ENCODE assay signal across 8 mouse cellular contexts in genomic region chr14:122912812-122913498, GRCm38 (mm10). TPM values are rescaled to one million over a fixed set of nuclear protein-coding genes. Genes with fewer than 3 reads are reported as not detected.
DNase-seq lines count a peak whose midpoint lies in the region; ATAC-seq and TF ChIP-seq lines count a peak whose summit lies in the region.

No protein-coding gene starts in this region.

- H3K9me3 ChIP-seq in forebrain, embryonic 13.5 days (replicated peaks): peaks cover 8% of the 10 kb centered on the region
- no peaks in the 10 kb centered on the region; the same call in 1 of the 2 replicates for H3K9me3 ChIP-seq in heart, postnatal 0 days (replicated peaks; ENCODE audit: control insufficient read depth, low read length)
- H3K9me3 ChIP-seq in neural tube, embryonic 15.5 days (replicated peaks): 0 out of 2 replicates have a peak, but pooled peaks cover 7% of the 10 kb centered on the region

- H3K9ac ChIP-seq in forebrain, embryonic 13.5 days: peak overlapping the region; percentile 71
- peak overlapping the region; percentile 65 for H3K9ac ChIP-seq in heart, postnatal 0 days (replicated peaks; ENCODE audit: low read depth, low read length)
- H3K9ac ChIP-seq in neural tube, embryonic 15.5 days (replicated peaks): peak overlapping the region; percentile 58

- H3K4me3 ChIP-seq in forebrain, embryonic 13.5 days: peak overlapping the region; percentile 61
- H3K4me3 ChIP-seq in heart, postnatal 0 days (ENCODE audit: low read depth, low read length): peak overlapping the region; percentile 81
- H3K4me3 ChIP-seq in neural tube, embryonic 15.5 days (replicated peaks): peak overlapping the region; percentile 68

- TF ChIP-seq EP300 in heart, postnatal 0 days (IDR thresholded peaks at IDR 0.05; ENCODE audit: low read depth): no peak

- no peaks in the 10 kb centered on the region for H3K36me3 ChIP-seq in forebrain, embryonic 13.5 days (ENCODE audit: poor library complexity, severe bottlenecking)
- H3K36me3 ChIP-seq in heart, postnatal 0 days (replicated peaks; ENCODE audit: control insufficient read depth, insufficient read depth, low read length): no peaks in the 10 kb centered on the region; the same call in 1 of the 2 replicates
- H3K36me3 ChIP-seq in neural tube, embryonic 15.5 days: no peaks in the 10 kb centered on the region

- under 1% methylated on average over 58 of the region's 58 CpGs for WGBS in forebrain, embryonic 13.5 days
- WGBS in heart, postnatal 0 days: under 1% methylated on average over 56 of the region's 58 CpGs
- WGBS in neural tube, embryonic 15.5 days: under 1% methylated on average over 57 of the region's 58 CpGs

- H3K4me1 ChIP-seq in forebrain, embryonic 13.5 days: peaks cover 11% of the 10 kb centered on the region; the same call in 1 of the 2 replicates
- no peaks in the 10 kb centered on the region; the same call in 1 of the 2 replicates for H3K4me1 ChIP-seq in heart, postnatal 0 days (ENCODE audit: control insufficient read depth, insufficient read depth)
- H3K4me1 ChIP-seq in neural tube, embryonic 15.5 days: peaks cover 14% of the 10 kb centered on the region; the same call in 1 of the 2 replicates

- H3K4me2 ChIP-seq in forebrain, embryonic 13.5 days: peak overlapping the region; percentile 97
- H3K4me2 ChIP-seq in heart, postnatal 0 days (ENCODE audit: low read depth, low read length): peak overlapping the region; percentile 79
- peak overlapping the region; percentile 98 for H3K4me2 ChIP-seq in neural tube, embryonic 15.5 days

- H3K27ac ChIP-seq in forebrain, embryonic 13.5 days: no peak overlapping the region
- H3K27ac ChIP-seq in heart, postnatal 0 days (ENCODE audit: low read depth): peak overlapping the region; percentile 51; the same call in 1 of the 2 replicates
- H3K27ac ChIP-seq in neural tube, embryonic 15.5 days (replicated peaks): 0 out of 2 replicates have a peak overlapping the region, but pooled peaks have one; percentile 18

- DNase-seq in ES-CJ7 (ENCODE audit: low read depth, low spot score): peak; percentile 77
- DNase-seq in c-Kit-positive CD71-positive TER-119-positive erythroid progenitor cells, embryonic 14.5 days (ENCODE audit: low spot score): peak; percentile 55
- DNase-seq in heart, postnatal 0 days (ENCODE audit: low spot score): peak; percentile 66
- peak; percentile 83 to 90 for DNase-seq in kidney, postnatal 36 days
- peak; percentile 75 to 76 for DNase-seq in lung, adult 18-20 months
- peak; percentile 78 for DNase-seq in testis, postnatal 10 days (ENCODE audit: low spot score)

- peaks cover 17% of the 10 kb centered on the region for H3K27me3 ChIP-seq in forebrain, embryonic 13.5 days
- H3K27me3 ChIP-seq in heart, postnatal 0 days (ENCODE audit: control insufficient read depth, insufficient read depth, low read length): no peaks in the 10 kb centered on the region
- H3K27me3 ChIP-seq in neural tube, embryonic 15.5 days (replicated peaks): peaks cover 20% of the 10 kb centered on the region

- peak; percentile 88 for ATAC-seq in forebrain, embryonic 13.5 days
- ATAC-seq in heart, postnatal 0 days (ENCODE audit: insufficient read depth, low read depth): peak; percentile 87
- peak; percentile 83 for ATAC-seq in neural tube, embryonic 15.5 days (ENCODE audit: low FRiP score)

- TF ChIP-seq CTCF in heart, postnatal 0 days (IDR thresholded peaks at IDR 0.05; ENCODE audit: low read depth): no peak

RNA-seq across cellular contexts. Expression of gene Ggact, which starts 0.6 kb away (rescaled TPM):
- 5.0 and 5.2 TPM in 2 replicates for polyA plus RNA-seq in forebrain, embryonic 13.5 days (2015; fragmentation: Nextera tagmentation; extraction: Ambion mirVana)
- total RNA-seq in heart, postnatal 0 days (2014; rRNA removed; ENCODE audit: low replicate concordance): 28.8 and 52.6 TPM in 2 replicates
- polyA plus RNA-seq in heart, postnatal 0 days (2015; fragmentation: Nextera tagmentation; extraction: Ambion mirVana): 23.4 and 26.7 TPM in 2 replicates
- 9.6 and 13.0 TPM in 2 replicates for polyA plus RNA-seq in neural tube, embryonic 15.5 days (2015; fragmentation: Nextera tagmentation; extraction: Ambion mirVana)
